Mouse (Mus musculus) ES-Bruce4 (cell line): ENCODE measurements around the gene Dnm1.

Experiments used
- CTCF ChIP-seq: IDR thresholded peaks from one replicate; pipeline ENCODE4 v1.8.1; 2011; ENCODE audit warnings: low read depth, low read length
- POLR2A ChIP-seq: IDR thresholded peaks from one replicate; pipeline ENCODE4 v1.8.1; 2011; ENCODE audit warnings: low read length; ENCODE audit not compliant: insufficient read depth

DNA sequence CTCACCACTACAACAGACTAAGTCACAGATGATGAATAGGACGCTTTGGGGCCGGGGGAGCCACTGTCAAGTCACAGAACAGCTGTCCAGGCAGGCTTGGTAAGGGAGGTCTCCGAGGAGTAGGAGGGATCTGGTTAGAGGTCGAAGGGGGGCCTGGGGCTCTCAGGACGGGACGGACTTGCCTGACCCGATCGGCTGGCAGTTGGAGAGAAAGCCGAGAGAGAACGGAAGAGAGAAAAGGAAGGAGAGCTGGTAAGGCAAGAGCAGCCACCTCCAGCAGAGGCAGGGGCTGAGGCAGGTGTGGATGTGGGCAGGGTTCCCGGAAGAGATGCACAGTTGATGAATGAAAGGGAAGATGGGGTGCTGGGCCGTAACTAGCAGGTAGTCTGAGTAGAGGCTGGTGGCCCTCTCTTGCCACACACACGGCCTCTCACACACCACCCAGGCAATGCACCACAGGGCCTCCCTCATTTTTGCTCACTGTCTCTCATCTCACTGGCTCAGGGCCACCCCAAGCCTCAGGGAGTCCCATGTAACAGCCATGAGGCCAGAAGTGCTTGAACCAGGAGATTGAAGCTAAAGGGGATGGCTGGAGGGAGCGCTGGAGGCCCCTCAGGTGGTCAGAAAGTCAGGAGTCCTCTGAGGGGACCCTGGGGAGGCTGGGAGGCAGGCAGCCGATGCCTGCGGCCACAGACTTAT, 44.1 kb downstream of the Dnm1 start:
- TF ChIP-seq CTCF (no peak), POLR2A (no peak)
